Mouse (Mus musculus) right cerebral cortex, postnatal 14 days (tissue): ENCODE data around the gene Cnksr3.

Experiments
- DNase-seq: peaks from one replicate; pipeline ENCODE4 v3.0.0; 2022

Gene Cnksr3

DNA sequence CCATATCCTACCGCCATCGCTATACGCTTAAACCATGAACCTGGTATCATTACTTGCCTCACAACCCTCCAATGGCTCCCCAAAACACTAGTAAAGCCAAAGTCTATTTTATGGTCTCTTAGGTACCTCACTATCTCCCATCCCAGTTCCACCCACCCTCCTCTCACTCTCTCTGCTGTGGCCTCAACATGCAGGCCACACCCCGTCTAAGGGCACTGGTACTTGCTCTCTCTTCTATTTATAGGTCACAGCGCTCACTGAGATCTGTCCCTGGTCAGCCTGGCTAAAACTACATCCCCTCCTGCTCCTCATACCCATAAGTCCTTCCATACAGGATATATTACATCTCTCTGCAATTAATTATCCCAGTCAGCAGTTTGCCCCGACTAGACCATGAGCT lies 16.1 kb downstream of the Cnksr3 start:
- no peak for DNase-seq

DNA sequence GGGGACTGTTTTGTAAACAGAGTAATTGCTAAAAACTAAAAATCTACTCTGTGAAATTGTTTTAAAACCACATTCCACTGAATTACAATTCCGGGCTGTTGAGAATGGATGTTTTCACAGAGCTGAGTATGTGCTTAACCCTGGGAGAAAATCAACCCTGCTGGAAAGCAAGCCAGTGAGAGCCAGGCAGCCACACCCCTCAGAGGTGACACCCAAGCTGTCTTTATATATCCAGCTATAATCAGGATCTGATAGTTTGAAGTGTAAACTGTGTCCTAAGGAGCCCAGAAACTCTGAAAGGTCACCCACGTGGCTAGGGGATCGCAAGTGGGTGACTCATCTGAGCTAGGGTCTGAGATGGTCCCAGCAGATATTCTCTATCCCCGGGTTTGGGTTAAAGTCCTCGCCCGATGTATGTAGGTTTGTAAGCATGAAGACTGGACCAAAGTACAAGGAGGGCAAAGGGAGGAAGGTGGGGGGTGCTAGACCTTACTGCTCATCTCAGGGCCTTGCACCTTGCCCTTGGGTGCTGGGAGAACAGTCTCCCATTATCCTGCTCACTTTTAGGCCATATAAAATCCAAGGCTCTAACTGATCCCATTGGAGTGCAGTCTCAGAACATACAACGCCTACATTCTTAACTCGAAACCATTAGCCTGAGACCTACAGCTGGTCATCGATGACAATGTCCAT lies 20.2 kb downstream of the Cnksr3 start:
- DNase-seq = no peak

DNA sequence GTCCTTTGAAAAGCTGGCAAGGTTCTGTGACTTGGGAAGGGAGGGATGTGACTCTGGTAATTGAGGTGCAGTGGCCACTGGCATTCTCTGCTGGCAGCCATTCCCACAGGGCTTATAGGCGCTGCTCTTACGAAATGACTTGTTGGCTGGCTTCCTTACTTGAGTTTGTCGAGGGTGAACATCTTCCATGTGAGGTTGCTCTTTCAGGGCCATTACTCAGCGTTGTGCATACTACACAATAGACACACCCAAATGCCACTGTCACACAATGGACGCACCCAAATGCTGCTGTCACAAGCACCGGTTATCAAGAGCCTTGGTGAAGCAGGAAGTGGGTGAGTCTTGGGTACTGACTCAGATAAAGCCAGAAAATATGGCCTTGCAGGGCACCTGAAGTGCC lies 22.8 kb downstream of the Cnksr3 start:
- DNase-seq = no peak

DNA sequence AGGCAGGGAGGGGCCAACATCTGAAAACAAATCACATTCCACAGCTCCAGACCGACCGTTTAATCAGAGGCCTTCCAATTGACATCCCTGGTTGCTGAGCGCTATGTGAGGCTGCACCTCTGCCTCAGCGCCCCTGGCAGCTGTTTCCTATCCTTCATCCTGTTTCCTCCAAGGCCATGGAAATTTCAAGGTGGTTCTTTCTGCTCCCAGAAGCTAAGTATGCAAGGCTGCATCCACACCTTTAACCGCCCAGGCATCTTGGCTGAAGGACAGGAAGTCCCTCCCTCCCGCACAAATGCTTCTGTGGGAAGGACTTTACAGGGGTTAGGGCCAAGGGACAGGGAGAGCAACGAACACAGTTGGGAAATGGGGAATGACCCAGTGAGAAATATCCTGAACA lies 24.2 kb downstream of the Cnksr3 start:
- DNase-seq = no peak

DNA sequence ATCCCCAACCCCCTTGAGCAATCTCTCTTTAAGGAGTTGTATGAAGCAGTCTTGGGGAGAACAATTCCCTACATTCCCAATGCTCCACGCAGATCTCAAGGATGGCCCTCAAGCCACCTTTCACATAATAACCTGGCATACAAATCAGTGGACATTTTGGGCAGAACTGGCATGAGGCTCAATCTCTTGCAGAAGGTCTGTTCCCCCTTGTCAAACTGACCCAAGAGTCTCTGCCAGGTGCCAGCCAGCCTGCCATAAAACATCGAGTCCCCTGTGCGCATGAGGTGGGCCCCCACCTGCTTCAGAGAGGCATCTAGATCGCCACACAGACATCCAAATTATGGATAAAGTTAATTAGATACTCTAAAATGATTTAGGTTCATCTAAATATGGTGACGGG lies 25.0 kb downstream of the Cnksr3 start:
- no peak for DNase-seq

DNA sequence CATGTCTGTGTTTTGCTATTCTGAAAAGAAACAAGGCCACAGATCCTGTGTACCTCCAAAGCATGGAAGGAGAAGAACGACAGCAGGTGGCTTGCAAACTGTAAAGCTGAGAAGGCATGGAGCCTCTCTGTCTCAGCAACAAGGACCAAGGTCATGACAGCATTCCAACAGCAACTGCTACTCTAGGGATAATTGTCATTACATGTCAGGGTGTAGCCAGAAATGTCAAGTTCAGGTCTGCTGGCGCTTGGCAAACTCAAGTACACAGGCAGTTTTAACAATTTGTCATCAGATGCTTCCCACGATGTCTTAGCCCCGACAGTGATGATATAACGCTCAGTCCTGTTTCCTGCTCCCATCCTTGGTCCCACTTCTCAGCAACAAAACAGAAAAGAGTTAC lies 26.0 kb downstream of the Cnksr3 start:
- no peak for DNase-seq

DNA sequence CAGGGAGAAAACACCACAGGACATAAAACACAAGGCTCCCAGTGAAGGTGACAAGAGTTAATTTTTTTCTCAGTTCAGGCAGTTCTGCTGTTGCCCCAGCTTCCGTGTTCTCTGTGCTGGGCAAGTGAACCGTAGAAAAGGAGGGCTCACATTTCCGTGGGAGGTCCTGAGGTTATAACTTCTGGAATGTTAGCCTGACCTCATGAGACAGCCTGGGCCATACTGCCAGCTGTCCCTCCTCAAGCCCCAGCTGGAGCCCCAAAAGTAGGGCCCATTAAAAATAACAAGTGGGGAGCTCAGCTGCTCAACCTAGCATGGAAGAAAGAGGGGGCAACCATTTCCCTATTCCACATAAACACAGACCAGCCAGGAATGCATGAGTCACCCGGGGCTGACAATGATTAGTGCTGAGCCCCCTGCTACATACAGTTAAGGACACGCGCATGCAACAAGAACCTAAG lies 28.8 kb downstream of the Cnksr3 start:
- DNase-seq = no peak

DNA sequence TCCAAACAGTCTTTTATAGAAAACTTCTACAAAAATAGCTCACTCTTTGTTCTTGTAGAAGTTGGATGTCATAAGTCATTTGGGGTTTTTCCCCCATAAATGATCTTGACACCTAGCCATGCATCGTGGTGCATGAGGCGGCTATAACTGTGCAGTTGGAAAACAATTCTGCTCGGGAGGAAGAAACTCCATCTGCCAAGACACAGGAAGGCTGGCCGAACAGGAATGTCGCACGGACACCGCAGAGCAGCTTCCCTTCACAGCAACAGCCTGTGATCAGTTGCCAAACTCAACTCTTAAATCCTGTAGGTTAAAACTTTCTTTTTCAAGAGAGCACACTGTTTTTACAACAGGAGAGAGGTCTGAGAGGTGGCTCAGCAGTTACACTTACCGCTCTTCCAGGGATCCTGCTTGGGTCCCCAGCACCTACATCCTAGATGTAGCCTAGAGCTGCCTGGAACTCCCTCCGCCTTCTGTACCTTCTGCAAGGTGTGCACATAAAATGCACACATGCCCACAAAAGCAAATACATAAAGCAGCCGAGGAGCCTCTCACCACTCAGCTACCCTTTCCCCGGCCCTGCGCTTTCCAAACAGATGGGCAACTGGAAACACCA lies 29.4 kb downstream of the Cnksr3 start:
- DNase-seq = no peak

DNA sequence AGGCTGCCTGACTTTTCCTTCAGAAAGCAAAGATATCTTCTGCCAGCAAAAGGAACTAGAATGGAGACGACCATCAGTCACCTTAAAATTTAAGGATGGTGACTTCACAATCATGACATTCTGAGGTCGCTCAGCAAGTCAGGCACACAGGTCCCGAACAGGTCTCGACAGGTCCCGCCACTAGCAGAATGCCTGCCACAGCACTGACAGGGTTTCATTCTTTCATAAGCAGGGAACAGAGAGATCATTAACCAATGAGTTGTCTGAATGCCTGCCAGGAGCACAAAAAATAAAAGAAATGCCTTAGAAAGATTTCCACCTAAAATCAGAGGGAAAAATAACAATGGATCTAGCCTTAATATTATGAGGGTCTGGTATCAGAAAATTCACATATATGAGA lies 31.7 kb downstream of the Cnksr3 start:
- no peak for DNase-seq

DNA sequence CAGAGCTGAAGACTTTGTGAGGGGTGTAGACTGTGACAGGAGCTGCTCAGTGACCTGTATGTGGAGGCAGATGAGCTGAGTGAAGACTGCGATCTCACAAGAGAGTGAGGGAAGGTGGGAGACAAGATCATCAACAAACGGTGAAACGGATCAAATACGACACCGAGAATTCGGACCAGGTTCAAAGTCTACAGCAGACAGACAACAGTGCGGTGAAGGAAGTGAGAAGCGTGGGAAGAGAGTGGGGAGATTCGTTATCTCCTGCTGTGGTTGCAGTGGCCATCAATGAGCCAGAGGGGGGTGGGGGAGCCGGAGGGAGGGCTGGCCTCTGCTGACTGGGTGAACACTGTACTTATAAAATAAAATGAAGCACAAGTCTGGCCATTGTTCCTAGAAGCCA lies 33.5 kb downstream of the Cnksr3 start:
- DNase-seq = no peak

DNA sequence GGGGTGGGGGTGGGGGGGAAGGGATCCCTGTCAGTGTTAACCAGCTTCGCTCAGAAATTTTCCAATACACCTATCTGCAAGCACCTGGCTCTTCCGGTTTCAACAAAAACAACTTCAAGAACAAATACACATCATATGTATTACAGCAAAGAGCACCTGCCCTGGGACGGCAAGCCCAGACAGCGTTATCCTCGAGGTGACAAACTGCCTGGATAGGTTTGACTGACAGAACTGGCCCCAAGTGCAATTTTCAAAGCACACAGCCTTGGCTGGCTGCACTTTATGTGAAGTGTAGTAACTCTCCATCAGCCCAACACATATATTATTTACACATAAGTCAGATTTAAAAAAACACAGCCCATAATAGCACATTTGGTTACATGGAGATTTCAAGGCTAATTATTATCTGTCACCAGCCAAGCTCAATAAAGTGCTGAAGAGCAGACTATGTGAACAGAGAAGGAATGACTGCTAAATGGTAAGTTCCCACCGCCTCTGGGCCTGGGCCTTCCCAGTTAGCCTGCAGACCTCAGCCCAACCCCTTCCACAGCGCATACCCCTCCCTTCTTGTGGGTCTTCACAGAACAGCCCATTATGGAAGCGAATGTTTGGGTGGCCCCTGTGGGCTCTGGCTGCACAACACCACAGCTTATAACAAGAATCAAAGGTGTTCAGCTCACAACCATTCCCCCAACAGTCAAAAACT lies 35.7 kb downstream of the Cnksr3 start:
- DNase-seq = no peak

DNA sequence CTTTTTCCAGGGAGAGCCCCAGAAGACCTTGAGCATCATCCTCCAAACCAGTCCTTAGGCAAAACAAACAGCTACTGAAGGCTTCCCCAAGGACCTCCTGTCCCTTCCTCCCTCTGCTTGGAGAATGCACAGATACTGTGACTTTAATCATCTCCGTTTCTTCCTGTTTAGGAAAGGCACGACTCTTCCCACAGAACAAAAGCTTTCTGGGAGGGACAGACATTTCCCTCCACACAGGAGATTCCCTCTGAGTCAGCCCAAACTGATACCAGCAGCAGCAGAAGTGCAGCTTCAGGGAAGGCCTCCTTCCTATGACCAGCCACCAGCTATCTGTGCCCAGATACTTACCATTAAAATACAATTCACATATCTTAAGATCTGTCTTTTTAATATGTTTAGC lies 37.6 kb downstream of the Cnksr3 start:
- no peak for DNase-seq

DNA sequence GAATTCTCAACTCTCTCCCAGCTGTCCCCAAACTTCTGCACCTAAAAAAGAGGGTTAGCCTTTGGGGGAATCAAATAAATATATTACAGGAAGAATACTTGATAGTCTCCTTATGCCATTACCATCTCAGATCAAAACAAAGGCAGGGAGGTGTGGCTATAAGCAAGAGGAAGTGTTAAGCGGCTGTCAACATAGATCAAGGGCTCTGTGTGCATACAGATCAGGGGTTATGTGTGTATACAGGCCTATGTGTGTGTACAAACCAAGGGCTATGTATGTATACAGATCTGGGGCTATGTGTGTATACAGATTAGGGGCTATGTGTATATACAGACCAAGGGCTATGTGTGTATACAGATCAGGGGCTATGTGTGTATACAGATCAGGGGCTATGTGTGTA lies 38.9 kb downstream of the Cnksr3 start:
- DNase-seq = no peak

DNA sequence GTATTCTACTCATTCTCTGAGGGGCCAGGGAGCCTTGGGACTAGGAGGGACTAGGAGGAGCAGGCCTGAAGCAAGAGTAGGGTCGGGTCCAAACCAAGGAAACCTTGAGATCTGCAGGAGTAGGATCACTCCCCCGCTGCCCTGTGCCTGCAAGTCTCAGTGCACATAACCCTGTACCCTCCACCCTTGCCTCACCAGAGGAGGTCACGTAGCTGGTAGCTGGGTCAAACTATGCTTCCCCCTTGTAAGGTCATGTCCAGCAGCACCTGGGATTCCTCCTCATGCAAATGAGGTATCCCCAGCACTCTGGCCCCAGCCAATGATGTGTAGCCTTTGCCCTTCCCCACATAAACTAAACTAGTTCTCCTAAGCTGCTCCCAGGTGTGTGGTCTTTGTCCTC lies 41.6 kb downstream of the Cnksr3 start:
- no peak for DNase-seq

DNA sequence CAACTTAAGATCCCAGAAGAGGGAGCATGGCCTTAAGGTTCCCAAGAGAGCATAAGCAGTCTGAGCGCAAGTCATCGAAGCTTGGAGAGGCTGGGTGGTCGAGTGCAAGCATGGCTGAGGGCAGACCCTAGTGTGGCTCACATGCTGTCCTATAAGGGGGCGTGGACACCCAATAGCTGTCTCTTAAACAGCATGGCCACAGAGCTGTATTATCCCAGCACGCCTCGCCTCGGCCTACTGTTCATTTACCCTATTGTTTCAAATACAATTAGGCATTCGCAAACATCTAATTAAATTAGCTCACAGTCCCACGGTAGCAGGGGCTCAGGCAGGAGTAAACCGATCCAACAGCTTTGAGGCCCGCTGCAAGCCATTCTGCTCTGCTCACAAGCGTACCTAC lies 49.0 kb downstream of the Cnksr3 start:
- no peak for DNase-seq

DNA sequence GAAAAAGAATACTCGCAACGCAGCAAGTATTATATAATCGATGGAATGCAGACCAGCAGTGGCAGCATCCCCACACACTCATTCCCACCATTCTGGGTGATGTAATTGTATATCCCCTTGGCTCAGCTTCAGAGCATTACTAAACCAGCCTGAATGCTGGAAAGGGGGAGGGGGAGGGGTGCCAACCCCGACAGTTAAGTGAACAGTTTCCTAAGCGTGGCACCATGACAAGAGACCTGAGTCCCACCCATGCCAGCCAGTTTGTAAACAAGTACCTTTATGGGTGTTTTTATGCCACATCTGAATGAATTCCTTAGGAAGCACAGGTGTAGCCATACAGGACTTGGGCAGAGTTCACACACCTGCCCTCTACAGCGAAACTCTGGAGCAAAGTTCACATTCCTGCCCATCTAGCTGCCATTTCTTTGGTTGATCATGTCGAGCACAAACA lies 53.0 kb downstream of the Cnksr3 start:
- DNase-seq = peak; percentile 14

DNA sequence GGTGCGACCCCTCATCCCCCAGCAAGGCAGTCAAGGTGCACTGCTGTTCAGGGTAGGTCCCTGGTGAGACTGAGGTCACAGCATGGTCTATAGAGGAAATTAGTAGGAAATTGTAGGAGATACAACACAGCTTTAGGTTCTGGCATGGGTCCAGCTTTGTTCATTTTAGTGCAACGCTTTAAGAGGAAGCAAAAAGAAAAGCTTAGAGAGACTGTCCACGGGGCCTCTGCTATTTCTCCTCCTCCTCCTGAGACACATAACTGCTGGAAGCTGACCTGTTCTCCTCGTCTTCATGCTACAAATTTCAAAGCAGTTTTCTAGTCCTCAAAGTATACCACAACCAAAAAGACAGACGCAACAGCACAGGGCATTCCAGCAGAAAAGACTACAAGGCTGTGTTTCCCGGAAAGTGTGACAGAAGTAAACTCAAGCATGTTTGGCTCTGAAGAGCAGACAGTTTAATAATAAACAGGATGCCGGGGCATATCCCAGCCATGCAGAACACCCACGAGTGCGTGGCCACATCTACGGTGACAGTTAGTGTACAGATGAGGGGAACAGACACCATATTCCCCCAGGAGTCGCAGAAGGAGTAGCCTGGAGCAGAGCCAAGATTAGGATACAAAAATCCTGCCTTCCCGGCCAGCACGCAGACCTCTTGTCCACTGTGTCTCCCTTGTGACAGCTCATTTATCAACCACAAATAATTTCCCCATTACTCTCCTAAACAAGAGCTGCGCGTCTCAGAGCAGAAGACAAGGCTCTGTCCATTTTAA lies 53.6 kb downstream of the Cnksr3 start:
- DNase-seq = no peak

DNA sequence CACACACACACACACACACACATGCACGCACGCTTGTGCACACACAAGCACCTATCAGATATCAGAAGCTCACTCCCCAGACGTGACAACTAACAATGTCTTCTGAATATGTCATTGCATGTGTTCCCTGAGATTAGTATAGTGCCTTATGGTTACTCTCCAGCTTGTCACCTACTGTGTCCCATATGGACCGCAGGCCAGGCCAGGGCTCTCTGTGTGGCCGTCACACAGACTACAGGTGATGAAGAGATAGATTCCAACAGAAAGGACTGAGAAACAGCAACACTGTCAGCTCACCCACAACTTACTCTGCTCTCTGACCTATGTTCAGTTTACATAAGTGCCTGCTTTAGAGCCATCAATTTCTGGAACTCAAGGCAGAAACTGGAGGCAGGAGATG lies 57.2 kb downstream of the Cnksr3 start:
- DNase-seq = no peak

DNA sequence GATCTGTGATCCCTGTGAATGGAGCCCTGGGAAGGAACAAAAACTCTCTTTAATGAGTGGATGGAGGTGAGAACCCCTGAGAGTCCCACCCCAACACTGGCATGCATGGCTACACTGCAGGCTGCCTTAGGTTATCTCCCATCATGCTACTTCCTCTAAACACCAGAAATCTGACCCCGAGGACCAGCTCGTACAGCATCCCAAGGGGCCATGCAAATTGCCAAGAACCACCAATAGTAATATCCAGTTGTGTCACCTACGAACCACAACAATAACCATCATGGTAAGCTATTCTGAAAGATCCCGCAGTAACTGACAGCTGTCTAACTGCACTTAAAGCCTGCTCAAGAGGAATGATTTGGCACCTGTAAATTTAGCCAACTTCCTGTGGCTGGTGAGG lies 59.1 kb downstream of the Cnksr3 start:
- DNase-seq = no peak

DNA sequence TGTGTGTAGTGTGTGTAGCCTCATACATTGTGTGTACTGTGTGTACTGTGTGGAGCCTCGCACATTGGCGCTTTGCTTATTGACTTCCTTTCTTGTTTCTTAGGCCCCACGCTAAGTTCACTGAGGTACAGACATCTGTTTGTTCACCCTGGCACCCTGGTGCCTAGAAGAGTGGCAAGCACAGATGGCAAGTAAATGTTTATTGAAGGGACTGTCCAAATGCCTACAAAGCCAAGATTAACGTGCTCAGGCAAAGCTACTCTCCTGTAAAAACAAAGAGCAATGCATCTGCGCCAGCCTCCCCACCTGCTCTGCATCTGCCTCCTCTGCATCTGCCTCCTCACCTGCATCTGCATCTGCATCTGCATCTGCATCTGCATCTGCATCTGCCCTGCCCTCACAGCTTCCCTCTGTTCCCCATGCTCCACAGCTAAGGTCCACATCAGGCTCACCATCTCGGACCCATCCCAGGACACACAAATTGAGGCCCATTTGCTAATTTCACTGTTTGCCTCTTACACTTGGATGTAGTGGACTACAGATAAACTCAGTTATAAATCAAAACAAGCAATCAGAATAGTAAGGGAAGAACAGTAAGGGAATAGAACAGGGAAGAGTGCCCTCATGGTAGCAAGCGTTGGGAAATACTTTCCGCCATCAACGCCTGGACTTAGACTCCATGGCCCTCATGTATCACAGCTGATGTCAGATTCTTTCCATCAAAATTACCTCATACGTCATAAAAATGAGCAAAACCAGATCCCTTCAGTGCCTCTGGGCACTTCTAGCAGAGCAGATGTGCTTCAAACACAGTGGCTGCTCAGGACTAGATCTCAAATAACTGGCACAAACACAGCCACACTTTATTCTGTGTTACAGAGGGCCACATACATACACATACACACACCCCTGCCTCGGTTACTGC lies 62.1 kb downstream of the Cnksr3 start:
- no peak for DNase-seq

DNA sequence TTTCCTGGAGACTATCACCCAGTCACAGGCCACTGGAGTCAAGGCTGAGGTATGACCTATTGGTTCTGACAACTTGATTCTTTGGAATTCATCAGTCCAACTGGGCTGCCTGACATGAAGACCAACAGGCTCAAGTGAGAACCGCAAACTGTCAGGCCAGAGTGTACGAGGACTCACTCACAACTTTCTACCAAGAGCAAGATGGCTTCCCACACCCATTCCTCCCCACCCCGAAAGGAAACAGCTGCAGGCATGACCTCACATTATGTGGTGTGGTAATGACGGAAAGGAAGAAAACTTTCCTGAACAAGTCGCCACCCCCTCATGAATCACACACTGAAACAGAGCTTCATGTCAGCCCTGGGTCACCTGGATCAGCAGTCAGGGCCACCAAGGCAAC lies 66.4 kb downstream of the Cnksr3 start:
- DNase-seq = no peak

DNA sequence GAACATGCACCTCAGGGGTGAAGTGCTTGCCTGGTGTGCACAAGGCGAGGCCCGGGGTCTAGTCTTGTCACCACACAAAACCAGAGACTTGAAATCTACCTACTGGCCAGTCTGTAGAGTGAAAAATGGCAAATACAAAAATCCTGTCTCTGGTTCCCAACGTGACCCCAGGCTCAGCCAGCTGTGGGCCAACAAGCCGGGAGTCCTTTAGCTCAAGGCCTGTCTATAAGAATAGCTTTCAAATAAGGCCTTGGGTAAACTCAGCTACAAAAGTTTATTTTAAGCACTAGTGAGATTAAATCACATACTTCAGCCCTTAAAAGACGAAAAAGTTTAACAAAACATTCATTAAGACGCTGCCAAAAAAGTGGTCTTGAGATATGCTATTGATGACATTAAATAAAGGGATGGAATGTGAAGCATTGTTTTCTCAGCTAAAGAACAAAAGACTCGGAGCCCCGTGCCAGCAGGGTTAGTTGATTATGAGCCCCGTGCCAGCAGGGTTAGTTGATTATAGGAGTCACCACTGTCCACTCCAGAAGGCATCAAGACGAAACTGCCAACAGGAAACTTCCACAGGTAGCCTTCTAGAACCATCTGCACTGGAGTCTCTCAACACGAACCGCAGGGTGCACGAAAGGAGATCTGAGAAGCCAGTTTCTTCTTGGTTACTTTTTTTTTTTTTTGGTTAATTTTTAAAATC lies 67.8 kb downstream of the Cnksr3 start:
- DNase-seq = no peak
